Mouse (Mus musculus): ENCODE data around the gene Adipor2.

Gene Adipor2

GRCm38 (mm10) chr6:119417354-119417753 is at the start of gene Adipor2:
Gene Adipor2 (minus strand): TSS chr6:119417704.
- peak; percentile 20 to 29 for DNase-seq

DNA sequence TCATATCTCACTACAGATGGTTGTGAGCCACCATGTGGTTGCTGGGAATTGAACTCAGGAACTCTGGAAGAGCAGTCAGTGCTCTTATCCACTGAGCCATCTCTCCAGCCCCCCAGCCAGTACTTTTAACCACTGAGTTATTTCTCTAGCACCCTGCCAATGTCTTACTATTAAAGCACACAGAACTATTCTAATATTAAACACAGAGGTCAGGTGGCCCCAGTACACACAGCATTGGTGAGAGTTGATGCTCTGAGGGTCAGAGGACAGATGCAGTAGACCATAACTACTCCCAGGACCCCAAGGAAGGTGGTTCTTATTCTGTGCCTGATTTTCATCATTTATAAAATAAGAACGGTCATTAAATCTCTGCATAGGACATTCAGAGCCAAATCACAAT is 48.7 kb upstream of the Adipor2 start:
- DNase-seq = no peak

DNA sequence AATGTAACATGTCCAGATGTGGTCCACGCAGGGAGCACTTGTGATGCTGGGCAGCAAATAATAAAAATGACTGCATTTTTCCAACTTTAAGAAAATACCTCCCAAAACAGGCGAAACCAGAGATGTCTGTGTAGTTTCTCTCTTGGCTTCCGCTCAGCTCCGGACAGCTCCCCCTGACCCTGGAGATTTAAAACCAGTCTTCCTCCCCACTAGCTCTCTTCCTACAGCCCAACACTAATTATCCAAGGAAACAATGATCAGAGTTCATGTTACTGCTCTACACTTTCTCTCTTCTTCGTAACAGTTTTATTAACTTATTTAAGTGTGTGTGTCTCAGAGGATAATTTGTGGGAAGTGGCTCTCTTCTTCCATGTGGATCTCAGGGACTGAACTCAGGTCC is 42.9 kb upstream of the Adipor2 start:
- DNase-seq = no peak

DNA sequence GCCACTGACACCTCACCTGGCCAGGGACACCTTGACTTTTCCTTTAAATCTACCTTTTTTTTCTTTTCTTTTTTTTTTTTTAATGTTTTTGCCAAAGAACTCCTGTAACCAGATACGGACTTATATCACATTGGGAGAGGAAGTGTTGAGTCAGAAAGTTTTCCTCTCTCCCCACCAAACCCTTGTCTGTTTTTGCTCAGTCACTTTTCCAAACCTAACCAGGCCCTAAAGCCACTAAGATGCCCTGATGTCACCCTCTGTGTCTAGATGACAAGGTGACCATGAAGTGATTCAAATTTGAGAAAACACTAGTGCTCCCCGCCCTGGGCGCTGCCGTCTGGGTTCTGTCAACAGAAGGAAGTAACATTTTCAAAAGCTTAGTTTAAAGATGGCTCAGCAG is 41.5 kb upstream of the Adipor2 start:
- DNase-seq = no peak

DNA sequence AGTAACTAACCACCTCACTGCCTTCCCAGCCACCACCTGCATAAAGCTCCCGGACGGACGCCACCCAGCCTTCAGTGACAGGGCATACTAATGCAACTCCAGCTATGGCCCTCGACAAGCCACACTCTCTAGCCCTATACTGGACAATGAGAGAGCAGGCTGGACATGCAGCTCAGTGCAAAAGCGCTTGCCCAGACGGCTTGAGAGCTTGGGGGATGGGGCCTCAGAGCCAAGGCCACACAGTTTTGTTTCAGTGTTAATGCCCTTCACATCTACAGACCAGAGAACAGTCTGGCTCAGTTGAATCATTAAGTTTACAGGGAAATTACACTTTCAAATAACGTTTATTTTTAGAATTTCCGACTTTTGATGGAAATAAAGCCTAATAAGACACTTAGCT is 40.7 kb upstream of the Adipor2 start:
- DNase-seq = no peak

DNA sequence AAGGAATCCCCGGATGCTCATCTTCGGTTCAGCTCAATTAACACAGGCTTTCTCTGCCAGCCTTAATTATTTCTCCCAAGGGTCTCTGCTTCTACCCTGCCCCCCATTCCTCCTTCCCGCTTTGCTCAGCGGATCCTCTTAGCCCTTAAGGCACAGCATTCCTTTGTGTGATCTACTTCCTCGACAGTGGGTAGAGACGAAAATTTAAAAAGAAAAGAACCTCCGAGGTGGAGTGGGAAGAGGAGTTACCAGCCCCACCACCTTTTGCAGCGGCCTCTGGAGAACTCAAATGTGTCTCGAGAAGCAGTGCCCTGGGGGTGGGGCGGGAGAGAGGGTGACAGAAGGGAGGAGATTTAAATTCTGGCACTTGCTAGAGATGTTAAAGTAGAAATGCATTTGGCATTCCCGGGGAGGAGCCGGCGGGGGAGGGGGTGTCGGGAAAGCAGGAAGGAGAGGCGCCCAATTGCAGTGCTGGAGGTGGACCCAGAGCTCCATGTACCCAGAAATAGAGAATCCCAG is 34.5 kb upstream of the Adipor2 start:
- peak; percentile 82 to 87 for DNase-seq

GRCm38 (mm10) chr6:119450965-119451943 is 33.8 kb upstream of the Adipor2 start:
- DNase-seq = no peak

DNA sequence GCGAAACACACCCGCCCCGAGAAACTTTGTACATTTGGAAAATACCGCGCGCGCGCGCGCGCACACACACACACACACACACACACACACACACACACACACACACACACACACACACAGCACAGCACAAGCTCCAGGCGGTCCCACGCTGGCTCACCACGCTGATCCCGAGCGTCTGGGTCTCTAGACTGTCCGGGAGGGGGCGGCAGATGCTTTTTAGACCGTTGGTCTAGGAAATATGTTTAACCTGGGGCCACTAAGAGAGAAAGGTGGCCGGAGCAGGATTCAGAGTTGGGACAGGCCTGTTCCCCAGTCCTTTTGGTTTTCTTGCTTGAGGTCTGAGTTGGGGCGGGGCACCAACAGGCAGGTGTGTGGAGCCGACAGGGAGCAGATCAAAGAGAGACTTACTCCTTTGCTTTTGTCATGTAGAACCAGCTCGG is 31.6 kb upstream of the Adipor2 start:
- peak; percentile 71 for DNase-seq

DNA sequence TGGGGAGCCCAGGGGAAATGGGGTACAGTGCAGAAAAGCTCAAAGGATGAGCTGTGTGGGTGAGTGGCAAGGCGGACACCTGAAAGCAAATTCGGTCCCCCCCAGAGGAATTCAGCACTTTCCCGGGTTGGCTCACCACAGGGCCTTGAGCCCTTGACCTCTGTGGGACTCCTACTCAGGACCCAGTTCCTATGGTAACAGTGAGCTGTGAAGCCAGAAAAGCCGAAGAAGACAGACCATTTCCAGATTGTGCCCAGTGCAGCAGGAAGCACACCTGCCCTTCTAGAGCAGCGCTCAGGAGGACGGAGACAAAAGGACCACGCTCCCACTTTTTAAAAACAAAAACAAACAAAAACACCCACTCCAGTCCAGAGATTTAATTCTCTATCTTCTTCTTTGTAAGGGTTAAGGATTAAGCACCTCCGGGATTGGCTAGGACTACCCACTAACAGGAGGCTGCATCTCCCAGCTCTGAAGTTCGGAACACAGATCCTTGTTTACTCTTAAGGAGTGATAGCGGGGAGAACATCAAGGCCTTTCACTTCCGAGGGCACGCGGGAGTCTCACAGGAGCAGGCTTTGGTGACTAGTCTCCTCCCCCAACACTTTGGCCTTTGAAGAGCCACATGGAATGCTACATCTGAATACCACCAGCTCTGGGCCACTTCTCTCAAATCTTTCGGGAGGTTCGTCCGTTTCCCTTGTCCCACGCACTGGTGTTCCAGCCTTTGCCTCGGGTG is 31.0 kb upstream of the Adipor2 start:
- DNase-seq = no peak

- no peak for DNase-seq
Measured at GRCm38 (mm10) chr6:119445671-119446607, 28.4 kb upstream of the Adipor2 start.

- DNase-seq = peak; percentile 90 to 92
Measured at GRCm38 (mm10) chr6:119443742-119444645, 26.5 kb upstream of the Adipor2 start.

DNA sequence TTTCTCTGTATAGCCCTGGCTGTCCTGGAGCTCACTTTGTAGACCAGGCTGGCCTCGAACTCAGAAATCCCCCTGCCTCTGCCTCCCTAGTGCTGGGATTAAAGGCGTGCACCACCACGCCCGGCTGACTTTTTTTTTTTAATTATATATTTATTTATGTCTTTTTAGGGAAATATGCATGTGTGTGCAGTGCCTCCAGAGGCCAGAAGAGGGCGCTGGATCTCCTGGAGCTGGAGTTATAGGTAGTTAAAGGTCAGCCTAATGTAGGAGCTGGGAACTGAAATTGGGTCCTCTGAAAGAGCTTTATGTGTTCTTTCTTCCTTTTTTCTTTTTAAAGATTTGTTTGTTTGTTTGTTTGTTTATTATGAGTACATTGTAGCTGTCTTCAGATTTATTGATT is 25.2 kb upstream of the Adipor2 start:
- peak in 1 of 2 experiments; percentile 40 for DNase-seq

DNA sequence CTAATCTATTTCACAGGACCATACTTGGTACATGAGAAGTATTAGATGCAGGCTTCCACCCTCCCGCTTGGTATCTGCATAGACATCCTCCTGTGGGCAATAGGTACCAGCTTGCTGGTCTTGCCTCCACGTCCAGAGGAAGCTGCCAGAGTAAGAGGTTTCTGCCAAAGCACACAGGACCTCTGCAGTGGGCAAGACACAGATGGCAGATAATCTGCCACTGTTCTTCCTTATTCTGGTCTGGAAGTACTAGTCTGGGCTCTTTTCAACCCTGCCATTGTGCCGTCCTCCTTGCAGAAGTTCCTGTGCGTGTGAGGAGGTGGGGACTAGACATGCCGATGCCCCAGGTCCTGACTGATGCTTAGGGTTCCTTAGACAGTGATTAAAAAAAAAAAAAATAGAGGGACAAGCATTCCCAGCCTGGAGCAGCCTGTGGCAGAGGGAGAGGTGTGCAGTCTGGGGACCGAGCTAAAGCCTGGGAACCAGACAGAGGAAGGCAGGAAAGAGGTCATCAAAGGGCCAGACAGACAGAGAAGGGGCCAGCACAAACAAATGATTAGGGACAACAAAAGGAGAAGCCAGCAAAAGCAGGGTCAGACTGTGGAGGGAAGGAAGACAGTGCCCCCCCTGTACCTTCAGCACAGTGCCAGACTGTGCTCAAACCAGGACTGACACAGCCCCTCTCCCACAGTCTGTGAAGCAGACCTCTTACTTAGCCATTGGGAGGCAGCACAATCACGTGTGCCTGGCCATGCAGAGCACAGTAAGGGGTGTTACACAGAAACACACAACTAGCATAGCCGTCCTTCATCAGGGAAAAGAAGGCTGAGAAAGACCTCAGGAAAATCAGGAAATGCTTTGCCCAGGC is 20.6 kb upstream of the Adipor2 start:
- peak; percentile 47 to 52 for DNase-seq

GRCm38 (mm10) chr6:119434394-119434793 is 16.9 kb upstream of the Adipor2 start:
- DNase-seq = no peak

GRCm38 (mm10) chr6:119431751-119432324 is 14.3 kb upstream of the Adipor2 start:
- DNase-seq = no peak

- peak; percentile 77 to 86 for DNase-seq
Measured at GRCm38 (mm10) chr6:119430508-119430907, 13.0 kb upstream of the Adipor2 start.

GRCm38 (mm10) chr6:119429311-119429710 is 11.8 kb upstream of the Adipor2 start:
- DNase-seq = no peak

DNA sequence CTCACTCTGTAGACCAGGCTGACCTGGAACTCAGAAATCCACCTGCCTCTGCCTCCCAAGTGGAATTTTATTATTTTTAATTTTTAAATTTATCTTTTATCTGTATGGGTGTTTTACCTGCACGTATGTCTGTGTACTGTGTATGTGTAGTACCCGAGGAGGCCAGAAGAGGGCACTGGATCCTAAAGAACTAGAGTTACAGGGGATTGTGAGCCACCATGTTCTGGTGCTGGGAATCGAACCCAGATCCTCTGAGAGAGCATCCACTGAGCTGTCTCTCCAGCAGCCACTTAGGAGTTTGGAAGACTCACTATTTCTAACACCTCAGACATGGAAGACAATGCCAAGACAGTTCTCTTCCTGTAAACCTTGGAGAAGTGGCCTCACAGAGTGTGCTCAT is 11.1 kb upstream of the Adipor2 start:
- DNase-seq = peak; percentile 47 to 62

DNA sequence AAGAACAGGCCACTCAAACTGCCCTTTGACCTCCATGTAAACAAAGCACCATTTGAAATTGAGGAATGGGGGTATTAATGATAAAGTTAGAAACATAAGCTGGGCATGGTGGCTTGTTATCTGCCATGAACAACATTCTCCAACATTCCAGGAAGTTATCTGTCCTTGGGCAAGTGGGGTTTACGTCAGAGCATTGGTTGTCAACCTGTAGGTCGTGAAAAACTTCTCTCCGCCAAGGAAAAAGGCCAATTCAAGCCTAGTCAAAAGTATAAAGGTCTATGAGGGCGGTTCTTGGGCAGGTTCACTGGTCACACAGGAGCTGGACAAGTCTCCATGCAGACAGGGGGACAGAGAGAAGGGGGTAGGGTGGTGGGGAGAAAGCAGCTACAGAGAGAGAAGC is 3.5 kb upstream of the Adipor2 start:
- DNase-seq = no peak

DNA sequence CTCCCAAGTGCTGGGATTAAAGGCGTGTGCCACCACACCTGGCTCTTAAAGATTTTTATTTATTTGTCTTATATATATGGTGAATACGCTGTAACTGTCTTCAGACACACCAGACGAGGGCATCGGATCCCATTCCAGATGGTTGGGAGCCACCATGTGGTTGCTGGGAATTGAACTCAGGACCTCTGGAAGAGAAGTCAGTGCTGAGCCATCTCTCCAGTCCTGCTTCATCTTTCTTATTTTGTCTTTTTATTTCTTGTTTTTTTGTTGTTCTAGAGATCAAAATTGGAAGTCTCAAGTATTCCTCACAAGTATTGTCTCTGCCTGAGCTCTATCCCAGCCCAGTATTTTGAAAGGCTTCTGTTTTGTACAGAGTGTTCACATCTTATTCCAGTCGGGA is 2.9 kb upstream of the Adipor2 start:
- no peak for DNase-seq

All from cerebellum, postnatal 10 days (tissue).